Mouse (Mus musculus): ENCODE data around the gene Pdgfb.

The Pdgfb gene

DNA sequence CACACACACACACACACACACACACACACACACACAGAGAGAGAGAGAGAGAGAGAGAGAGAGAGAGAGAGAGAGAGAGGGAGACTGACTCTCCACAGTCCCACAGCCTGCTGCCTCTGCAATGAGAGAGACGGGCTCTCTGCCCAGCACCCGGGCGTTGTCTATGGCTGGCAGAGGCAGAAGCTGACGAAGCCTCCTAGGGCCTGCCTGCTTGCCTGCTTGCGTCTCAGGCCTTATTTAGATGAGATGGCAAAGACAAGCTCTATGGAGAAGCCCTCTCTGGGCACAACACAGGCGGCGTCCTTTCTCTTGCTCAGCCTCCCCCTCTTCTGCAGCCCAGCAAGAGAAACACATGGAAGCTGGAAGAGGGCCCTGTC lies 4.6 kb downstream of the Pdgfb start:
- DNase-seq (ENCODE audit: extremely low read depth, low read depth, low spot score), result no peak

DNA sequence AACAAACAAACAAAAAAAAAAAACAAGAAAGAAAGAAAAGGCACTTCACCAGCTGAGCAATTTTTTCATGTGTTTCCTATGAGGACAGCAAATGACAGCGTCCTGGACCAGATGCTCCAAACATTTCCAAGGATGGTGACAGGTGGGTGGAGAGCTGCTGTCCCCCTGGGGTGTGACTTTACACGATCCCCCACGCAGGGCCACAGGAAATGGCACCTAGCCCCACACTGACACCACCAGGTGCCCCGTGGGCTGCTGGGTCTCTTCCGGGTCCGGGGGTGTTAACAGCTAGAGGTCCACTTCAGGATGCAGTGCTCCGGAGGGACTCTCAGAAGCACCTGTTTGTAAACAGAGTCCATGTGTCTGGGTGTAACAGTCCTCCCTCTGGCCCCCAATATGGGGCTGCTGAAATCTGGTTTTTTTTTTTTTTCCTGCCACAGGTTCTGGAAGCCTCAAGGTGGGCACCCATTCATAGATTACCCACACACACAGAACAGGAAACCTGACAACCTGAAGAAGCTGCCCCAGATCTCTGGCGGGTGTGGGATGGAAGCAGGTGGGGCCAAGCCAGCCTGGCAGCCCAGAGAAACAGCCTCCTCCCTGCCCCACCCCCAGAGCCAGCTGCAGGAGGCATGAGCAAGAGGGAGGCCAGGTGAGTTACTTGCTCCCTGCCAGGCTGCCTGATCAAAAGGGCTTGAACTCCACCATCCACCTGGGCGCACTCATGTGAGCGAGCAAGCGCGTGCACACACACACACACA lies 5.2 kb downstream of the Pdgfb start:
- DNase-seq (ENCODE audit: extremely low read depth, low read depth, low spot score), result no peak

DNA sequence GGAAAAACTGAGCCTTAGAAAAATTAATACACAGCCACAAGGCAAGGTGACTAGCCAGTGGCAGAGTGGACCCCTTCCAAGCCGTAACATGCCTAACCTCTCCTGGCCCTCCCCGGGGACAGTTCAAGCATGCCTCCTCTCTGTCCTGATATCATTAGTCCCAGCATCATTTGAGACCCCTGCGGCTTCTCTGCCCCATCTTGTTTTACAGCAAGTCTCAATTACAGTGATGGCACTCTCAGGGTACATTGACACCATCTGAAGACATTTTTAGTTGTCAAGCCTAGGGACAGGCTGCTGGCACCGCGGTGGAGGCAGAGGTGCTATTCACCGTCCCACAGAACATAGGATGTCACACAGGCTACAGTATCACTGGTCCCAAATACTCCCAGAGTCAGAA lies 6.3 kb downstream of the Pdgfb start:
- no peak for DNase-seq (ENCODE audit: extremely low read depth, low read depth, low spot score)

DNA sequence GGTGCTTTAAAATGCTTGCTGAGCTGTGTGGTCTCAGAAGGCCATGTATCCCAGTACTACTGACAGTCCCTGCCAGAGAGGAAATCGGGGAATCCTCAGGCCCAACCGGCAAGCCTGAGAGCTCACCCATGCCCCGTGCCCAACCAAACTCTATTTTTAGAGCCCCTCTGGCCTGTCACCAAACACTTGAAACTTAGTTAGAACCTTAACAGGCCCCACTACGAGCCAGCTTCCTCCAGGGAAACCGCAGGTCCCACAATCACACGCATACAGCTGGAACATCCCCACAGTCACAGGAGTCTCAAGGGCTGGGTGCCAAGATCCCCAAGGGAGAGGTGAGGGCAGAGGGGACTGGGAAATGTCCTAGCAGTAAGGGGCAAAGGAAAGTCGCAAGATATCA lies 8.6 kb downstream of the Pdgfb start:
- DNase-seq (ENCODE audit: extremely low read depth, low read depth, low spot score), result no peak

DNA sequence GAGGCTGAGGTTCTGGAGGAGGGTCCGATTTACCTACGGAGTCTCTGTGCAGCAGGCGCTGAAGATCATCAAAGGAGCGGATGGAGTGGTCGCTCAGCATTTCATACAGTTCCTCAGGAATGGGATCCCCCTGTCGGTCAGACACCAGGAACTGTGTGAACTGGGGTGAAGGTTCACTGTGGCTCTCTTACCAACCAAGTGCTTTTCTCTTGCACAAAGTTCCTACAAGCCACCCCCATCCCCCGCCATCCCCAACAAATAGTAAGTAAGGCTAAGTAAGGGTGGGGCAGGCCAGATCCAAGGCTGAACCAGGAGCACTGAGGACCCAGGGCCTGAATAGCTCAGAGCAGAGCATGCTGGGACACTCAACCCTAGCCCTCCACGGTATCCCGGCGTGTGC lies 9.3 kb downstream of the Pdgfb start:
- DNase-seq (ENCODE audit: extremely low read depth, low read depth, low spot score), result no peak

DNA sequence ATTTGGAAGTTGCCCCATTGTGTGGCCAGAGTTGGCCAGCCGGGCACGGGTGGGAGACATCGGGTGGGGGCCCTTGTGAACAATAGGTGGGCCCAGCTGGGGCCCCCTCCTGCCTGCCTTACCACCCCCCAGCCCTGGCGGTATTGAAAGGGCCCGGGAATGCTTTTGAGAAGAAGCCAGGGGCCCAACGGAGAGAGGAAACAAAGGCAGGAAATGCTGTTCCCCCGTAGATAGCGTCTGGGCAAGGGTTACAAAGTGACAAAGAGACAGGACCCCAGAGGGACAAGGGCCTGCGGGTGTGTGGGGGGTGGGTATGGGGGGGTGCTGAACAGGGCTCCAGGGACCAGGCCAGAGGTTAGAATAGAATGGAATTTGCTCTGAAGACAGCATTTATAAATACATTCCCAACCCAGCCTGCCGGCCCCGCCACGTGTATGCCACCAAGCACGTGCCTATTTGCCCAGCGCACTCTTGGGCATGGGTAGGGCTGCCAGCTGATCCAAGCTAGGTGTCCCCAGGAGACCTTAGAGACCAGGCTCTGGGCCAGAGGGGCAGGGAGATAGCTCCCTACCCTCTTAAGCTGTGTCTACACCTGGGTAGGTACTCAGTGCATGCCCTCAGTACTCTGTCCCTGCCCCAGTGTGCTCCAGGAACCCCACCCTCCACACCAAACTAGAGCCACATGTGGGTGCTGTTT lies 10.0 kb downstream of the Pdgfb start:
- DNase-seq (ENCODE audit: extremely low read depth, low read depth, low spot score), result no peak

DNA sequence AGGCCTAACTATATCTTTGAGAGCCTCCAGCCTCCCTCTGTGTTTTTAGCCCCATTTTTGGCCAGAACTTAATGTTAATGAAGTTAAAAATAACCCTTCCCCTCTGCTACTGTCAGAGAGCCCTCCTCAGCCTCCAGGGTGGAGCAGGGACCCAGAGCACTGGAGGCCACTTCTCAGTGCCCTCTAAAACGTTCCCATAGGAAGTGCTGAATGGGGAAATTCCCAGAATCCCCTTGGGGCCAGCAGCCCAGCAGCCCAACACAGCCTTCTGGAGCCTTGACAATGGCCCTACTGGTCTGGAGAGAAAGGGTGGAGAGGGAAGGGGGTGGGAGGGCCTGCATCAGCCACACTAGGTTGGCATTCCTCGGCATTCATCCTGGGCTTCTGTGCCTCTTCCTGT lies 11.2 kb downstream of the Pdgfb start:
- no peak for DNase-seq (ENCODE audit: extremely low read depth, low read depth, low spot score)

DNA sequence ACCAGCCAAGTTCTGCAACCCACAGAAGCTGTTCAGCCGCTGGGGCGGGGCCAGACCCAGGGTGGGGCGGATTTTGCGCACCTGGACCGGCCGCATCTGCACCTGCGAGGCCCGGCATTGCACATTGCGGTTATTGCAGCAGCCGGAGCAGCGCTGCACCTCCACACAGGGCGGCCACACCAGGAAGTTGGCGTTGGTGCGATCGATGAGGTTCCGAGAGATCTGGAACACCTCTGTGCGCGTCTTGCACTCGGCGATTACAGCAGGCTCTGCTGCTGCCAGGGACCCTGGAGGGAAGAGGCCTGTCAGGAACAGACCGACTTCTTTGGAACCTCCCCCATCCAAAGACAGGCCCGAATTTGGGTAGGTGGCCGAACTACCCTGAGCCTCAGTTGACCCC lies 13.2 kb downstream of the Pdgfb start:
- DNase-seq (ENCODE audit: extremely low read depth, low read depth, low spot score), result no peak

DNA sequence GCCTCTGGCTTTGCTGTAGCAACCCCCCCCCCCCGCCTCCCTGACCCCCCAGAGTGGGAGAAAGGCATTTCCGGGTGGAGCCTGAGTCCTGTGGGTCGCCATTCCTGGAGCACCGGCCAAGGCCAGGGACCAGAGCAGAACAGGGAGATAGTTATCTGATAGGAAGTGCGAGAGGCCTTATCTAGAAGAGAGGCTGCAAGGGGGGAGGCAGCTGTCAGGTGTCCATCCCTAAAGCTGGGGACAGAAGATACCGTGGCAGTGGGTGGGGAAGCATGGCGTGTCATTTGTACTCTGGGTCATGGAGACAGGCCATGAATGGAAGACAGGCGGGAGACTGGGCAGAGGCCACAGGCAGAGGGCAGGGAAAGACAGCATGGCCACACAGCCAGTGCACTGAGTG lies 14.1 kb downstream of the Pdgfb start:
- DNase-seq (ENCODE audit: extremely low read depth, low read depth, low spot score), result no peak

DNA sequence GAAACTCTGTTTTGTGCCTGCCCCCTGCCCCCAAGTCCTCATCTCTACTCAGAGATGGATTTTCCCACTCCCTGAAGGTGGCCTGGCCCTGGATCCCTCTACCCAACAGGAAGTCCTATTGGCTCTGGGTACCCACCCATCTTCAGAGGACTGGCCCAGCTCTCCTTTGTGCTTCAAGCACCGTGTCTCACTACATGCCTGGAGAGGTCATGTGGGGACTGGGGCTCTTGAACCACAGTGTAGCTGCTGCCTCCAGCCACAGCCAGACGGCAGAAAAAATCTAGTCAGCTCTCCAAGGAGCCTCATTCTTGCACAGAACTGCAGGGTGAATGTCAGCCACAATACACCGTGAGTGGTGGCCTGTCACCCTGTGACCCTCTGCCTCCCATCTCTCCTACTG lies 16.8 kb downstream of the Pdgfb start:
- no peak for DNase-seq (ENCODE audit: extremely low read depth, low read depth, low spot score)

DNA sequence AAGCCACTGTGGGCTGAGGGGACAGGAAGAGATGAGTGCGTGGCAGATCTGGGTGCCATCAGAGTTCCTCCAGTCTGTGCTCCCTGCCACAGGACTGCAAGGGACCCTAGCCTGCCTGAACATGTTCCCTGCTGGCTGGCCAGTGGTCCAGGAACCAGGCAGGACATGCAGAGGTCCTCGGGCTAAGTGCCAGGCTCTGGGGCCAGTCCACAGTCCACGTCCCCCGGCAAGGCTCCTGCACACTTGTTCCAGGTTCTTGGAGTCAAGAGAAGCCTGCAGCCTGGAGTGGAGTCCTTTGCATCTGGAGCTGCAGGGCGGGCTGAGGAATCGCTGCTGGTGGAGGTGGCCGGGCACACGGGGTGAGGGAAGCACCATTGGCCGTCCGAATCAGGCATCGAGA lies 18.0 kb downstream of the Pdgfb start:
- DNase-seq (ENCODE audit: extremely low read depth, low read depth, low spot score), result no peak

DNA sequence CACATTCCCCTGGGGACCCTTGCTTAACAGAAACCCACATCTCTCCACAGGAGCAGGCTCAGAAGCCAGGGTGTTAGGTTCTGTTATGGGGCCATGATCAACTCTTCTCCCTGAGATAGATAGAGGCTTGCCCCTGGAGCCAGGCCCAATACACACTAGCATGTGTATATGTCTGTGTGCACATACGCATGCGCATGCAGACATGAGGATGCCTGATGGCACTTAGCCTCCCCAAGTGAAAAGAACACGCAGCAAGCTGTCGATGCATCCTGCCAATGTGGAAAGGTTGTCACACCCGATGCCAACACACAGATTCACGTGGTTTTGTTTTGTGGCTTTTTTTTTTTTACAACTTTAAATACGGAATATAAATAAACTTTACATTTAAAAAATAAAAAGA lies 19.2 kb downstream of the Pdgfb start:
- no peak for DNase-seq (ENCODE audit: extremely low read depth, low read depth, low spot score)

DNA sequence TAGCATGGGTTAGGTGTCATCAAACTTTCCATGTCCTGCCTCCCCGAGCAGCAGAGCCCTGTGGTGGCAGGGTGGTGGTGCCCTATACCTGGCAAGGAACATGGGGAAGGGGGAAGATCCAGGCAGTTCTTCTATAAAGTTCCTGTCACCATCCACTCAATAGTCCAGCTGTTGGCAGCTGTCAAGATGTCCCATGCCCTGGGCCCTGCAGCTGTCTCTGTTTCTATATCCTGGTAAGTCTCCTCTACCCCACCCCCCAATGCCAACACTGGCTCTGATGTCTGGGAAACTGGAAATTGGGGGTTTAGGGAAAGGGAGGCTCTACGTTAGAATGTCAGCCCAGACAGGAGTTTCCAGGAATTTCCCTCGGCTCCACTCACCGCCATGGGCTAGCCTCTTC lies 20.2 kb downstream of the Pdgfb start:
- DNase-seq (ENCODE audit: extremely low read depth, low read depth, low spot score), result no peak

DNA sequence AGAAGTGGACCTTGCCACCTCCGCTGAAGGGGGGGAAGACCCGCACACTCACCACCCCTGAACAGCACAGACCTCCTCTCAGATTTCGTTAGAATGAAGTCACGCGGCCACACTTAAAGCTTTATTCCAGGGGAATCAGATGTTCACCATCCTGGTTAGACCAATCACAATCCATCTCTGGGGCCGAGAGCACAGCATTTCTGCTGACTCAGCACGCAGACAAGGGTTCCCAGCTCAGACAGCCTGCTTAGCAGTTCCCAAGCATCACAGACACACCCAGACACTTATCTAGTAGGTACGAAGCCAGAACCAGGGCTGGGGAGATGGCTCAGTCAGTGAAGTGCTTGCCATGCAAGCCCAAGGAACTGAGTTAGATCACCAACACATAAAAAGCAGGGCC lies 28.6 kb downstream of the Pdgfb start:
- DNase-seq (ENCODE audit: extremely low read depth, low read depth, low spot score), result no peak

DNA sequence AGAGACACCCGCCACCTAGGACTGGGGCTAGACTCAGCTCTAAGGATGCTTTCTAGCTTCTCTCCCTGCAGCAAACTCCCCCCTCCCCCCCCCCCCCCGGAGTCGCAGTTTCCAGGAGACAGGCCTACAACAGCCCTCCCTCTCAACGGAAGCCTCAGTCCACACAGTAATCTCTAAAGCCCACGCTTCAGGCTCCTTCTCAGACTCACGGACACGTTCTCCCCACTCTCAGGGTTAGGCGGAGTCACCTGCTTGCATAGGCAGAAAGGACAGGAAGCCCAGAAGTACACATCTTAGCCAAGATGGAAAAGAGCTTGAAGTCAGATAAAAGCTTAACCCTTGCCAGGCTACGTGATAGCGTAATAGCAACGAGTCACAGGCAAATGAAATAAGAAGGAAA lies 29.3 kb downstream of the Pdgfb start:
- no peak for DNase-seq (ENCODE audit: extremely low read depth, low read depth, low spot score)

DNA sequence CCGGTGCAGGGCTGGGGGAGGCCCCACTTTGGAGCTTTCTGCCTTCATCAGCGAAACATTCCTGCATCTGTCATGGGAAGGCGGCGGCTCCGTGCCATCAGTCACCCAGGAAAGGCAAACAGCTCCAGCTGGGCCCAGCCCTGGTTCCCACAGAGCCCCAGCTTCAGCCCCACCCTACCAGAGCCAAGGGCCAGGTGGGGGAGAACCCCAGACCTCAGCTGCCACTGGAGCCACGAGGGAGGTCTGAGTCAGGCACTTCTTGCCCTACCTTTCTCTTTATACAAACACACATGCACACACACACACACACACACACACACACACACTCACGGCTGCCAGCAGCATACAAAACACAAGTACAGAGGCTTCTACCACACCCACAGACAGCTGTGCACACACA lies 30.6 kb downstream of the Pdgfb start:
- DNase-seq (ENCODE audit: extremely low read depth, low read depth, low spot score), result no peak

DNA sequence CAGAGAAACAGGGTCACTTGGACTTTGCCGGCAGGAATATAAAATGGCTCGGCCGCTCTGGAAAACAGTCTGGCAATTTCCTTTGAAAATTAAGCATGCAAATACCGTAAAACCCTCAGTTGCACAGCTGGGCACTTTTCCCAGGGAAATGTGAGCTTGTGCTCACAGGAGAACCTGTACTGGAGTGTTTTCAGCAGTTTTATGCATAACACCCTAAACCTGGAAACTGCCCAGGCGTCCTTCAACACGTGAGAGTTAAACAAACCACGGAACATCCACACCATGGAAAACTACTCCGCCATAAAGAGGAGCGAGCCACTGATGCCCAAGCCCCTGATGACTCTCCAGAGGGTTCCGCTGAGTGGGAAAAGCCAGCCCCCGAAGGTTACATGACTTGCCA lies 34.1 kb downstream of the Pdgfb start:
- no peak for DNase-seq (ENCODE audit: extremely low read depth, low read depth, low spot score)

DNA sequence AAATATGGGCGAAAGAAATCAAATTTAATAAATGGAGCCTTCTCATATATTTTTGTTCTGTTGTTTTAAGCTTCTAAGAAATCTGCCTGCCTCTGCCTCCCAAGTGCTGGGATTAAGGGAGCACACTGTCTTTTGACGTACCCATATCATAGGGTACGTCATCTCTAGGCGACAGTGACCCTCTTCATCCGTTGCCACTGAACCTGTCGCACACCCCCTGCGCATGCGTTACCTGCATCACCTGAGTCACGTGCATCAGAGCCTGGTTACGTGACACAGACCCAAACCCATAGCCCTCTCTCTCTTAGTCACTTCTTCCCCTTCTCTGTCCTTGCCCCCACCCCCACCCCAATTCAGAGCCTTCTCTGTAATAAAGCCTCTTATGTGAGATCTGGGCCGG lies 42.6 kb downstream of the Pdgfb start:
- no peak for DNase-seq (ENCODE audit: extremely low read depth, low read depth, low spot score)

DNA sequence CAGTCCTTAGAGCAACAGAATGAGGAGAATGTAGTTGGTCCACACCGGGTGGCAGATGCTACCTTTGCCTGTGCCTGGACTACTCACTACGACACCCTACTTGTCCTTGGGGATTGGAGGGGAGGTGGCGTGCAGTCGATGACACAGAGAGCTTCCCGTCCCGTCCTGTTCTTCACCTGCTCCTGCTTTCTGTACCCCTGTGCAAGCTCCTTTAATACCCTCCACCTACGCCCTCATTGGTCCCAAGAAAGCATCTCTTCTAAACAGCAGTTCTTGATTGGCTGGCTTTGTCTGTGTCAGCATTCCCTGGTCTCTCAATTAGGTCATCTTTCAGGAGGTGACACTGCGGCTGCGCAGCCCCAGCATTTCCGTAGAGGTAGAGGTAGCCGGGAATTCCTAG lies 43.8 kb downstream of the Pdgfb start, which contains the start of gene Cbx7:
Gene Cbx7 (minus strand): TSS at position 180 of the 400 bp plus-strand sequence.
- no peak for DNase-seq (ENCODE audit: extremely low read depth, low read depth, low spot score)

DNA sequence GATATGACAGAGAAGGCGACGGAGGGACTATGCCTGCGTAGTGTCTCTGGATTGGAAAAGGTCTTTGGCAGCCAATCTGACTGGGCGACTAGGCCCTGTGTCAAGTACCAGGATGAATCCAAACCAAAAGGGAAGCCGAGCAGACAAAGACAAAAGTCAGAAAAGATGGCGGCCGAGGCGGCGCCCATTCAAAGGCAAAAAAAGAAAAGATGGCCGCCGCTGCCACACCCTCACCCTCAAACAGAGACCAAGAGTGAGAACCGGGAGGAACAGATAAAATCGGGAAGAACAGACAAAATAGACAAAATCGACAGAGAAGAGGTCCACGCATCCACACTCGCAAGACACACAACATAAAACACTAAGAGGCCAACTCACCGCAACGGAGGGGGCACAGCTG lies 44.3 kb downstream of the Pdgfb start:
- no peak for DNase-seq (ENCODE audit: extremely low read depth, low read depth, low spot score)

DNA sequence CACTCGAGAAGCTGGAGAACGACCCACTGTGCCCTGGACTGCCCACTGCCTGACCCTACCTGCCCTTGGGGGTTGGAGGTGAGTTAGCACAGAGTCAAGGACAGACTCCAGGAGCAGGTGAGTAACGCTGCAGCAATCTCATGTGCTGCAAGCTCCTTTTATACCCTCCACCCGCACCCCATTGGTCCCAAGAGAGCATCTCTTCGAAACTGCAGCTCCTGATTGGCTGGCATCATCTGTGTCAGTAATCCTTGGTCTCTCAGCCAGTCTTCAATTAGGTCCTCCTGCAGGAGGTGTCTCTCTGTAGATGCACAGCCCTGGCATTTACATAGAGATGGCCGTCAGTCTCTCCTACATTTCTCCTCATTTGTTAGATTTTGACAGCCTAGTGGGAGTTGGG lies 47.4 kb downstream of the Pdgfb start:
- no peak for DNase-seq (ENCODE audit: extremely low read depth, low read depth, low spot score)

DNA sequence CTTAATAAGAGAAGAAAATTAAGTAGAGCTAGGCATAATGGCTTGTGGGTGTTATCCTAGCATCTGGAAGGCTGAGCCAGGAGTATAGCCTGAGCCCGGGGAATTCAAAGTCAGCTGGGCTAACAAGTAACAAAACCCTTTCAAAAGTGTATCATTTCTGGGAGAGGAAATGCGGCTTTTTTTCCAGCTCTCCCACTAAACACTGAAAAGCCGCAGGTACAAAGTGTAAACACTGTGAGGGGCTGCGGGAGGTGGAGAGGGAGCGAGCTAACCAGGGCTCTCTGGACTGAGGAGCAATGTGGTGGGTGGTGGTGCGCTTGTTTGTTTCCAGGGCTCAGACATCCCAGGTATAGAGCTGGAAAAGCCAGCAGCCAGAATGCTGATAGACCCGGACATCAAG lies 50.4 kb downstream of the Pdgfb start:
- DNase-seq (ENCODE audit: extremely low read depth, low read depth, low spot score), result no peak

DNA sequence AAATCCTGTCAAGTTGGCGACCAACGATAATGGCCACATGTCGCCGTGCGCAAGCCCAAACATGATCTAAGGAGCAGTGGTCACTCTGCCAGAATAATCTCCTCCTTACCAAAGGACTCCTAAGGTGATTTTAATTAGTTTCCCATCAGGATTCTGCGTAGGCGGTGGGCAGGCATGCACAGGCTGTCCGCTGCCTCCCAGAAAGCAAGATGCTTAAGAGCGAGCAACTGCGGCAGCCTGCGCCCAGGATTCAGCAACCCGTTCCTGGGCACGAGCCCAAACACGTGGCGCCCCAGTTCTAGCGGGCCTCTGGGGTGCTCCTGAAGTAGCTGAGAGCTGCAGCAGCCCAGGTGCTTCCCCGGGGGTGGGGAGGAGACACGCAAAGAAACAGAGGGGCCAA lies 52.1 kb downstream of the Pdgfb start:
- DNase-seq (ENCODE audit: extremely low read depth, low read depth, low spot score), result no peak

Data from fat pad, adult 2 months (tissue).